Mouse (Mus musculus) intestine, postnatal 0 days (tissue): ENCODE measurements around the gene Cnbp. TPM values are rescaled to one million over a fixed set of nuclear protein-coding genes. Genes with fewer than 3 reads are reported as not detected.

Experiments used
- ATAC-seq: fragments of 200-750 bp; cut with Nextera tagmentation; 2 replicates; pipeline ENCODE4 v1.8.0; 2017; ENCODE audit warnings: mild to moderate bottlenecking, moderate TSS enrichment, moderate library complexity
- H3K27ac ChIP-seq: fragments of 300-500 bp; sonication (generic); 2 replicates; pipeline ENCODE4 v1.5.1; 2014; ENCODE audit warnings: mild to moderate bottlenecking, low read depth, low read length, moderate library complexity
- H3K27me3 ChIP-seq: fragments of 300-500 bp; sonication (generic); replicated peaks from 2 replicates; pipeline ENCODE4 v1.6.1; 2014; ENCODE audit warnings: low read length, mixed read lengths; ENCODE audit not compliant: control insufficient read depth, insufficient read depth
- H3K36me3 ChIP-seq: fragments of 300-500 bp; sonication (generic); 2 replicates; pipeline ENCODE4 v1.6.1; 2014; ENCODE audit warnings: mild to moderate bottlenecking, moderate library complexity; ENCODE audit not compliant: control insufficient read depth, insufficient read depth
- H3K4me1 ChIP-seq: fragments of 300-500 bp; sonication (generic); replicated peaks from 2 replicates; pipeline ENCODE4 v1.6.1; 2014; ENCODE audit warnings: antibody characterized with exemption, low read length, mixed read lengths; ENCODE audit not compliant: control insufficient read depth, insufficient read depth
- H3K4me2 ChIP-seq: fragments of 300-500 bp; sonication (generic); replicated peaks from 2 replicates; pipeline ENCODE4 v1.6.1; 2014; ENCODE audit warnings: low read depth, mild to moderate bottlenecking, moderate library complexity
- H3K4me3 ChIP-seq: fragments of 300-500 bp; sonication (generic); 2 replicates; pipeline ENCODE4 v1.5.1; 2014; ENCODE audit warnings: low read depth, low read length
- H3K9ac ChIP-seq: fragments of 300-500 bp; sonication (generic); 2 replicates; pipeline ENCODE4 v1.6.1; 2014; ENCODE audit warnings: mild to moderate bottlenecking, low read depth, low read length
- H3K9me3 ChIP-seq: fragments of 300-500 bp; sonication (generic); 2 replicates; pipeline ENCODE4 v1.6.1; 2016; ENCODE audit warnings: mixed run types; ENCODE audit not compliant: control insufficient read depth
- CTCF ChIP-seq: sonication (generic); IDR thresholded peaks from 2 replicates; pipeline ENCODE4 v1.5.1; 2016; ENCODE audit warnings: low read depth, mild to moderate bottlenecking, control low read depth, antibody characterized with exemption, moderate library complexity
- WGBS: fragments of 180-500 bp; shearing (Covaris S2); extraction: QIAGEN DNeasy Blood & Tissue Kit; methylation state at CpG from one replicate; pipeline ENCODE4 v1.1.7; 2014; 5-methylcytosine and 5-hydroxymethylcytosine counted together
- polyA plus RNA-seq: library from polyadenylated mRNA; unstranded; fragments of >200 nt; fragmentation: Nextera tagmentation; extraction: Ambion mirVana; gene quantifications from 2 replicates; pipeline ENCODE4 v1.2.1, GENCODE M21; 2015

The Cnbp gene
- polyA plus RNA-seq, 1 experiment from 2014 or later, result 395 TPM

DNA sequence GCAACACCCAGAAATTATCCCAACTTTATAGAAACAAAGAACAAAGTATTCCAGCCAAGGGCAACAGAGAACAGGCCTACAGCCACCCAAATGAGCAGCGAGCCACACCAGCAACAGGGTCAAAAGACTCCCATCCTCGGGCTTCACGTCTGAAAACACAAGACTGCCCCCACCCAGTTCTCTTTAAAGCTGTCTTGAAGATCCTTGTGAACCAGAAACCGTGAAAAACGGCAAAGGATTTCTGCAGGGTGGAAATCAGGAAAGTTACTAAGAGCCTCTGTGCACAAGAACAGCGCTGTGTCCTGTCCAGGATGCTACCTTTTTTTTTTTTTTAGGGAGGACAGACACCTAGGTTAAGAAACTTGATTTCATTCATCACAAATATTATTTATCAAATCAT is 40.6 kb downstream of the Cnbp start:
- Histone ChIP-seq H3K27ac (peak overlapping the region; percentile 55), H3K4me1 (0 out of 2 replicates have a peak, but pooled peaks cover 8% of the 10 kb centered on the region), H3K9me3 (no peaks in the 10 kb centered on the region), H3K4me2 (peak overlapping the region; percentile 87), H3K9ac (peak overlapping the region; percentile 92), H3K36me3 (no peaks in the 10 kb centered on the region), H3K4me3 (peak overlapping the region; percentile 89), H3K27me3 (no peaks in the 10 kb centered on the region)
- no peak for TF ChIP-seq CTCF
- WGBS, result 37% methylated on average over 6 of the region's 6 CpGs
- ATAC-seq, result no peak

DNA sequence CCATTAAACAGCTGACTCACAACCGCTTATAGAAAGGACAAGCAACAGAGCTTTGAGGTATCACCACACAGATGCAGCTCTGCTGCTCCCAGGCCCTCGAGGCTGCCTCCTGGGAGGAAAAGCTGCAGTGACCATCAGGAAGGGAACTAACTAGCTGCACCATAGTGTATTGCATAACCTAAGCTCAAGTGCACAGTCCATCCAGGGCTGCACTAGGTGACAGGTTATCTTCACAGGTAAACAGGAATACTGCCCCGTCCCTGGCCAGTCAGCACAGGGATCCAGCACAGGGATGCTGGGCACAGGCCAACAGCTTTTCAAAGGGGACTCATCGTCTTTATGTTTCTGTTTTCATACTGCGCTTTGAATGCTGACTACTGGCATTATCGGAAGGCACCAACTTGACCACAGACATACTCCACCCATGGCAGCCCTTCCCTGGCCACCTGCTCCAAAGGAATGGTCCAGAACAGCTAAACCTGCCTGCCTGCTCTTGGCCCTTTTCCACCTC is 41.2 kb downstream of the Cnbp start:
- no peak for TF ChIP-seq CTCF
- no peak for ATAC-seq
- H3K27ac ChIP-seq, result peak overlapping the region; percentile 57
- 61% methylated on average over 6 of the region's 6 CpGs for WGBS
- H3K4me1 ChIP-seq, result 0 out of 2 replicates have a peak, but pooled peaks cover 8% of the 10 kb centered on the region
- H3K9ac ChIP-seq, result no peak overlapping the region
- H3K4me3 ChIP-seq, result peak overlapping the region; percentile 89
- H3K27me3 ChIP-seq, result no peaks in the 10 kb centered on the region
- no peaks in the 10 kb centered on the region for H3K9me3 ChIP-seq
- H3K4me2 ChIP-seq, result peak overlapping the region; percentile 87
- no peaks in the 10 kb centered on the region for H3K36me3 ChIP-seq

DNA sequence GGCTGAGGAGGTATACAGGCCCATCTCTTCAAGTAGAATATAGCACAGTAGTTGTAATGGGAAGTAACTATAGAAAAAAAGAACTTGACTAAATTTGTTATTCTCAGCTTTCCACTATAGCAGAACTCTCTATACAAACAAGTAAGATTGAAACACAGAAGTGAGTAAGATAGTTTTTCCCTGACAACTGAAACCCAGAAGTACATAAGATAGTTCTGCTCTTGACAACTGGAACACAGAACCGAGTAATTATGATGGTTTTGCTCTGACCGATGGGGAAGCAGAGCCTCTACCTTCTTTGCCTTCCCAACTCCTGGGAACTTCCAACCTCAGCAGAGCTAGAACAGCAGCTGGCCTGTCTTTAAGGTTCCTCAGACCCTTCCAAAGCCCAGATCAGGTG is 41.8 kb downstream of the Cnbp start:
- Histone ChIP-seq H3K9ac (no peak overlapping the region), H3K27ac (peak overlapping the region; percentile 57; the same call in 1 of the 2 replicates), H3K36me3 (no peaks in the 10 kb centered on the region), H3K4me1 (0 out of 2 replicates have a peak, but pooled peaks cover 8% of the 10 kb centered on the region), H3K4me2 (peak overlapping the region; percentile 87), H3K9me3 (no peaks in the 10 kb centered on the region), H3K4me3 (peak overlapping the region; percentile 89; the same call in 1 of the 2 replicates), H3K27me3 (no peaks in the 10 kb centered on the region)
- 86% methylated on average over 2 of the region's 2 CpGs for WGBS
- no peak for TF ChIP-seq CTCF
- ATAC-seq, result no peak

DNA sequence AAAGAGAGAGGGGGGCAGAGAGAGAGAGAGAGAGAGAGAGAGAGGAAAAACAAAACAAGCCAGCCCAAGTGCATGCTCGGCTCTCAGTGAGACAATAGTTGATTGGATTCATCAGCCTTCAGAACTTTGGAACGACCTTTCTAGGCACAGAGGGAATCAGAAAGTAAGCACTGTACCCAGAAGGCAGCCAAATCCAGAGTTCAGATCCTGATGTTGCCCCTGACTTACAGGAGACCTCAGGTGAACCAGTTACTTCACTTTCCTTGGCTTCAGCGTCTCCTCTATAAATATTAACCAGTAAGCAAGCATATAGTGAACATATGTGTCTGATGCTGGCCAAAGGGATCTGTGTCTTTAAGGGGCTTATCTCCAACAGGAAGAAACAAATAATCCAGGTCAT is 42.4 kb downstream of the Cnbp start:
- Histone ChIP-seq H3K9me3 (no peaks in the 10 kb centered on the region), H3K27ac (no peak overlapping the region), H3K9ac (no peak overlapping the region), H3K4me3 (no peak overlapping the region), H3K36me3 (no peaks in the 10 kb centered on the region), H3K27me3 (no peaks in the 10 kb centered on the region), H3K4me1 (0 out of 2 replicates have a peak, but pooled peaks cover 8% of the 10 kb centered on the region), H3K4me2 (peak overlapping the region; percentile 30; the same call in 1 of the 2 replicates)
- no peak for ATAC-seq
- TF ChIP-seq CTCF, result no peak
- WGBS, result 33% methylated on average over 3 of the region's 3 CpGs

DNA sequence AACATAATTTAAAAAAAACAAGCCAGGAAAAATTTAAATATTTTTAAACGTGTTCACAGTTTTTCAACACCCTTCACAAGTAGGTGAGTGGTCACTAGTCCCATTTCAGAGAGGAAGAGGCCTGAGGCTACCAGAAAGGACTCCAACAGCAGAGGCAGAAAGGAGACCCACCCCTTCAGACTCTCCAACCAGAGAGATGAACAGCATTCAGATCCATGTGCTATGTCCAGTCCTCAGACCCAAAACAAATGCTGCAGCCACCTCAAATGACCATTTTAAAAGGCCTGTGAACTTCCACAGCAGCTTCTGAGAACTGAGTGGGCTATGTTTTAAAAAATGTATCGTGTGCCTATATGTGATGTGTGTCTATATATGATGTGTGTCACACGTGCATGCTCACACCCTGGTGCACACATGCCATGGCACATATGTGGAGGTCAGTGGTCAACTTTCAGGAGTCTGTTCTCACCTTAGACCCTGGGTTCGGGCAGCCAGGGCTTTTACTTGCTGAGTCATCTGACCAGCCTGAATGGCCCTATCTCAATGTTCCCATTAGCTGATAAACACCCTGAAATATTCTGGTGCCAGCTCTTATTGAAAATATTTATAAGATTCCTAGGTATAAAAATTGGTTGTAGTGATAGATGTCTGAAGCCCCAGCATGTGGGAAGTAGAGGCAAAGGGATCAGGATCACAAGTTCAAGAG is 43.0 kb downstream of the Cnbp start:
- Histone ChIP-seq H3K9me3 (no peaks in the 10 kb centered on the region), H3K4me1 (0 out of 2 replicates have a peak, but pooled peaks cover 8% of the 10 kb centered on the region), H3K27me3 (no peaks in the 10 kb centered on the region), H3K36me3 (no peaks in the 10 kb centered on the region), H3K9ac (no peak overlapping the region), H3K4me2 (0 out of 2 replicates have a peak overlapping the region, but pooled peaks have one; percentile 30), H3K4me3 (no peak overlapping the region), H3K27ac (no peak overlapping the region)
- no peak for TF ChIP-seq CTCF
- 79% methylated on average over 4 of the region's 4 CpGs for WGBS
- ATAC-seq, result no peak

DNA sequence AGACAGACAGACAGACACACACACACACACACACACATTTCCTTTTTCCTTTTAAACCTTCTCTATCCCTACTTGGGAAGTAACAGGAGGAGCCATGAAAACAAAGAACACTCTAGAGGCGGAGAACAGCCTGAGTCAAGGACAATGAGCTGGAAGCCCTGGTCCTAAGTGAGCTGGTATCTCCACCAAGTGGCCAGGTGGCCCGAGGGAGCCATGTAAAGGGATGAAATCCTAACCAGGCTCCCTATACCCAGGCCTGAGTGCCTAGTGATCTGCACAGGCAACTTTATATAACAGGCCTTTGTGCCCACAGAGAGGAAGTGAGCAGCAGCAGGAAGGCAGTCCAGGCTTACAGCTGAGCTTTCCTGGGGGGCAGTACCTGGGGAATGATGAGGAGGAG is 44.0 kb downstream of the Cnbp start:
- H3K36me3 ChIP-seq, result no peaks in the 10 kb centered on the region; the same call in 1 of the 2 replicates
- H3K4me3 ChIP-seq, result no peak overlapping the region
- no peaks in the 10 kb centered on the region for H3K27me3 ChIP-seq
- 0 out of 2 replicates have a peak, but pooled peaks cover 8% of the 10 kb centered on the region for H3K4me1 ChIP-seq
- H3K27ac ChIP-seq, result no peak overlapping the region
- ATAC-seq, result no peak
- H3K9ac ChIP-seq, result no peak overlapping the region
- 45% methylated on average over 2 of the region's 2 CpGs for WGBS
- H3K4me2 ChIP-seq, result no peak overlapping the region
- TF ChIP-seq CTCF, result peak; percentile 44
- no peaks in the 10 kb centered on the region for H3K9me3 ChIP-seq
